Mouse (Mus musculus): ENCODE measurements around the gene Gcgr. TPM values are rescaled to one million over a fixed set of nuclear protein-coding genes. Genes with fewer than 3 reads are reported as not detected.

Gcgr gene
- total RNA-seq (2021): under 1 TPM in 1 of 2 experiments, not detected in 1; 0.18 TPM
- long read RNA-seq: 0 reads

DNA sequence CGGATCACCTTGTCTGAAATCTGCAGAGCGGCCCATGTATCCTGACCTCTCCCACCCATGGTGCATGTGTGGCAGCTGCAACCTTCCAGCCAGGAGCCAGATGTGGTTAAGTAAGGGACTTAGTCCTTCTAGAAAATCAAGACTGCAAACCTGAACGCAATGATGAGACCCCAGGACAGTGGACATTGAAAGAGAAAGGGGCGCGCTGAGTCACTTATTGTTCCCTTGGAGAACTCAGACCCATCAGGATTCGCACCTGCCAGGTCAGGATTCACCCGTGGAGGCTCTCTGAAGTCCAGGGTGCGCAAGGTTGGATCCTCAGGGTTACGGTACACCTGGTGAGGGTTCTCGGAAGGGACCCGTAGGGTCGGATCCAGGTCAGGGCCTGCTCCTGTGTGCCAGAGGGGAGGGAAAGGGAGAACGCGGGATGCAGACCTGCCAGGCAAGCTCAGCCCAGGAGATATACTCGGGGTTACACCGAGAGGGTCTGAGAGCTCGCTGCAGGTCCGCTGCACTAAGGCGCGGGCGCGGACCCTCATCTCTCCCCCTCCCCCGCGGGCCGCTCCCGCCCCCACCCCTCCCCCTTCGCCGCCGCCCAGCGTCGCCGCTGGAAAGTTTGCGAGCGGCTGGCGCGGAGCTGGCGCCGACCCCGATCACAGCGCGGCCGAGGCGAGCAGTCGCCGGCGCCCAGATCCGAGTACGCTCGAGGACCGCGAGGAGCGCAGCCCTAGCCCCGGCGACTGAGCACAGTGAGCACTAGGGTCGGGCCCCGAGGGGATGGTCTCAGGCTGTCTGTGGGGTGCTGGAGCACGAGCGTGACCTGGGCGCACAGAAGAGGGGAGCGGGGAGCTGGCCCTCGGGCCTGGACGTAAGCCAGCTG lies at the start of gene Gcgr:
Gene Gcgr (plus strand): TSS at position 615 of the 880 bp plus-strand sequence.
- no peak for DNase-seq (ENCODE audit: low spot score in 2 of 2)

DNA sequence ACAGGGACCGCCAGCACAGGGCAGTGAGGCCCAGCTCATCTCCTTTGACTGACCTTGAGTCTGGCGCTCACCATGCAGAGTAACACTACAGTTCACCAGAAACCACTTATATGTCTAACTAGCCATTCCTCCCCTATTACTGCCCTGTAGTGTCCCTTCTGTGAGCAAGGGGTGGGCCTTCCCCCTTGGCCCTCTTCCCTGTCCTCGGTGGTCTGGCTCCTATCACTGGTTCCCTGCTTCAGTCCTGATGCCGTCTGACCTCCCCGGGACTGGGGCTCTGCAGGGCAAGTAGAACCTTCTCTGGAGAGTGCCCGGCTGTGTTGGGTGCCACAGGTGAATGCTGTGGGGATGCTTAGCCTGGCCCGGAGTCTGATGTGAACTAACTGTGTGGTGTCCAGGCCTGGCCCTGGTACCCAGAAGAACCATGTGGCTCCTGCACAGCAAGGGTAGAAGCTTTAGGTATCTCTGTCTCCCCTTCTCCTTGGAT lies 47.0 kb upstream of the Gcgr start:
- no peak for DNase-seq (ENCODE audit: low spot score in 2 of 2)

DNA sequence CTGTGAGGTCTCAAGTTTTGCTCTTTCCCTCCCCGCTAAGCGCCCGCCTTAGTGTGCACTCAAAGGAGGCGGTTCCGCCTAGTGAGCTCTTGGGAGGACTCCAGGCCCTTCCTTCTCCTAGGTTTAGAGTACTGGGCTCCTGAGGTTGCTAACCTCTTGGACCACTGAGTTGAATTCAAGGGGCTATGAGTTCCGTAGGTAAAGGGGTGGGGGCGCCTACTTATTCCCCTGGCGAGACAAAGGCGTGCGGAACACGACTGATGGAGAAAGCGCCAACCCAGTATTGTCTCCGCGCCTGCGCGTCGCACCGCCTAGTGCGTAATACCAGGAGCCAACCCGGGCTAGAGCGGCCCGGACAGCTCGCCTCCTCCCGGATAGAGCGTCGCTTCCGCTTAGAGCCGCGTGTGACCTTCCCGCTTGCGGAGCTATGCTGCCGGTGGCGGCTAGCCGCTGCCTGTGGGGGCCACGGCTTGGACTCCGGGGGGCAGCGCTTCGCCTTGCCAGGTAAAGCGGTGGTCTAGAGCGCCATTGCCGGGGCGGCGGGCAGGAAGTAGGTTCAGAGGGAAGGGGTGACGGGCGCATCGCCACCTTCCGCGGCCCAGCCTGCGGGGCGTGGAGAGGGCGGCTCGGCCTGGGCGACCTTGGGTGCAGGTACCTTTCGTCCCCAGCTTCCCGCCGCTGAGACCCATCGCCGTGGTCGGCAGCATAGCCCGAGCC lies 46.1 kb upstream of the Gcgr start, which contains the start of gene Mrpl12:
Gene Mrpl12 (plus strand): TSS at position 349 of the 717 bp plus-strand sequence.
- peak; percentile 88 to 89 for DNase-seq (ENCODE audit: low spot score in 2 of 2)

DNA sequence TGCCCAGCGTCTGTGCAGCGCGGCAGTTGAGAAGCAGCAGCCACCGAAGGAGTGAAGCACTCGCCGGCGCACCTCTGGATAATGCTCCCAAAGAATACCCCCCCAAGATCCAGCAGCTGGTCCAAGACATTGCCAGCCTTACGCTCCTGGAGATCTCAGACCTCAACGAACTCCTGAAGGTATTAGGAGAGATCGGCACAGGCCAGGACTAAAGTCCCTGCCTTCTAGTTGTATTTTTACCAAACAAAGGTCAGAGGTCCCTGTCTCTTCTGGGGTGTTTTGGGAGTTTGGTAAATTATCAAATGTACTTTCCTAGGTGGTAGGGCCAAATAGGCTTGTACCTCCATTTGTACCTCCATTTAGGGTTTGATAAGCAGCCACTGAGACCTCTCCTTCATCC lies 45.2 kb upstream of the Gcgr start:
- no peak for DNase-seq (ENCODE audit: low spot score in 2 of 2)

DNA sequence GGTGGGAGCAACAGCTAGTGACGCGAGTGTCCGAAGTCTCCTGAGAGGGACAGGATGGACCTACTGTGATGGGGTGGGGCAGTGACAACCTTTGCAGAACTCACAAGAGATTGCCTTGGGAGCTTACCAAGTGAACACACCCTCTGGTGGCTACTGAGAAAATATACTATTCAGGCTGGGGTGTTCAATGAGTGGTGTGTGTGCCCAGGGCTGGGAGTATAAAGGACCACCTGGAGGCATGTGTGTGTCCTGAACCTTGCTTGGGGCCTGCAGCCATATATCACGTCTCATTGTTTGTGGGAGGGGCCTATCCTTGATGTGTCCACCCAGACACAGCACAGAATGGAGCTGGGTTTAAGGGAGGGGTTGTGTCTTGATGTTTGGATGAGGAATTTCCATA lies 42.0 kb upstream of the Gcgr start:
- DNase-seq (ENCODE audit: low spot score in 2 of 2): no peak

DNA sequence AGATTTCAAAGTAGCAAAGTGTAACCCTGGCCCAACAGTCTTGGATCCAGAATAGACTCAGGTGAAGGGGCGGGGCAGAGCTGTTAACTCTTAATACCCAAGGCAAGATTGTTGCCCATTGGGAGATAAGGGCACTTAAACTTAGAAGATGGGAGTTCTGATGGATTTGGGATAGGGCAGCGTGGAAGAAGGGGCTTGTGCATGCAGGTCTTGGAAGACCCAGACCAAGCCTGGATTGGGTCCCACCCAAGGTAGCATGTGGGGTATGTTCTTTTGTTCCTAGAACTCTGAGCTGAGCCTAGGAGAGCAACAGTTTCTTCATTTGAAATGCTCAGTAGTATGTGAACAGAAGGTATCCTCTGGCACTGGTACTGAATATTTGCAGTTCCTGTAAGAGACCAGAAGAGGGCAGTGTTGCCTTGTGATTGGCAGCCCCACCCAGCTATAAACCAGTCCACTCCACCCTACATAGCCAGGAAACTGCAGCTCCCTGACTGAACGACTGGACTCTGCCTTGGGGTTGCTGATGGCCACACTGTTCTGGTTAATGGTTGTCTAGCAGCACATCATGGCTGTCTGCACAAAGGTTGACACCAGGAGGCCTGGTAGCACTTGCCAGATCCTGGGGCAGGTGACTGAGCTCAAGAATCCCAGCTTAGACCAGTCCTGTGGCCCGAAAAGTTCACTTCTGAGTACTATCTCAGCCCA lies 41.3 kb upstream of the Gcgr start:
- peak; percentile 63 to 74 for DNase-seq (ENCODE audit: low spot score in 2 of 2)

DNA sequence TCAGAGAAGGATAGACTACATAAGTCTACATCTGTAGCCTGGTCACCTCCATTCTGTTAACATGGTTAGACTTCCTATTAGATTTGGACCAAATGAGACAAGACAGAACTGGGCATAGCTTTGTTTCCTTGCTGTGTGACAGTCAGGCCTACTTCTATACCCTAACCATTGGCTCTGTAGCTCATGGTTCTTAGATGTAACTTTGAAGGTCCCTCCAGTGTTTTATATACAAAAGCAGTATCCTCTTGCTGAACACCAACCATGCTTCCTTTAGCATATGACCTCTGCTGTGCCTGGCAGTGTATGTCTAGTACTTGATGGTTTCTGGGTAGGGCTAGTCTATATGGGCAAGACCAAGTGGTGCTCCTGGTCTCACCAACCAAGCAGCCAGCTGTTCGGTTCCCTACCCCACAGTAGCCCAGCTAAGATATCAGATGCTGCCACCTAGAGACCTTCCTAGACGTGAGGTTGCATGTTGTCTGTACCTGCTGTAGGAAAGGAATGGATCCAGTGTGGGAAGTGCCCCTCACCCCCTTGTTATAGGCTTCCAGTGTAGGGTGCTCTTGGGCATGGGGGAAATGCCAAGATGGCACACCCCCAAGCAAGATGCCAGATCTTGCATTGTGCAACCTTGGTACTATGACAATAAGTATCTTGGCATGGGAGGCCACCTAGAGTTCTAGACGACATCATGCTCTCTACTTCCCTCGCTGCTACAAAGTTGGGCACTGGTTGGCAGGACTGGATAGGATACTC lies 40.0 kb upstream of the Gcgr start:
- peak; percentile 28 to 39 for DNase-seq (ENCODE audit: low spot score in 2 of 2)

DNA sequence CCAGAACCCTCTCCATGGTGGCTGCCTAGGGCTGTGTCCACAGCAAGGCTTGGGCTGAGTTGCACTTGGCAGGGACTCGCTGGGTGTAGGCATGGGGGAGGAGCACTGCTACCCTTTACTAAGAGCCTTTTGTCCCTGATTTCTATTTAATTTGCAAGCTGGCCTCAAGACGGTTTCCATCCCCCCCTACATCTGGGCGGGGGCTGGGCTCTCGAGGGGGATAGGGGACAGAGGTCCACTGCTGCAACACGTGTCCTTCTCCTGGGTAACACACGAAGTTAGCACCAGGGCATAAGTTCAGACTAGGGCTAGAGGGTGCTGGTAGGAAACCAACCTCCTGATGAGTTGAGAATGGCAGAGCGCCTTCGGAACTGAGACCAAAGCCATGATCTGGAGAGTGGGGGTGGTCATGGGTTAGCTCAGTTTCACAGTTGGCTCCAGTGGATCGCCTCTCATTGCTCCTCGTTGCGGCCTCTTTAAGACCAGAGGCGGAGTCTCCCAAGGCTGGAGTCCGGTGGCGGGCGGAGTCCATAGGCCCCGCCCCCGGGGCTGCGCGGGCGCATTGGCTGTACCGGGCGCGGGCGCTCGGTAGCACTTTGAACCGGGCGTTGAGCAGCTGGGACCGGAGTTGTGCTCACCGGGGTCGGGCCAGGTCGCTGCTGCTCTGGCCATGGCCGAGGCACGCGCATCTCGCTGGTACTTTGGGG lies 39.0 kb upstream of the Gcgr start, which contains the start of gene Slc25a10:
Gene Slc25a10 (plus strand): TSS at position 524 of the 707 bp plus-strand sequence.
- peak; percentile 83 to 87 for DNase-seq (ENCODE audit: low spot score in 2 of 2)

DNA sequence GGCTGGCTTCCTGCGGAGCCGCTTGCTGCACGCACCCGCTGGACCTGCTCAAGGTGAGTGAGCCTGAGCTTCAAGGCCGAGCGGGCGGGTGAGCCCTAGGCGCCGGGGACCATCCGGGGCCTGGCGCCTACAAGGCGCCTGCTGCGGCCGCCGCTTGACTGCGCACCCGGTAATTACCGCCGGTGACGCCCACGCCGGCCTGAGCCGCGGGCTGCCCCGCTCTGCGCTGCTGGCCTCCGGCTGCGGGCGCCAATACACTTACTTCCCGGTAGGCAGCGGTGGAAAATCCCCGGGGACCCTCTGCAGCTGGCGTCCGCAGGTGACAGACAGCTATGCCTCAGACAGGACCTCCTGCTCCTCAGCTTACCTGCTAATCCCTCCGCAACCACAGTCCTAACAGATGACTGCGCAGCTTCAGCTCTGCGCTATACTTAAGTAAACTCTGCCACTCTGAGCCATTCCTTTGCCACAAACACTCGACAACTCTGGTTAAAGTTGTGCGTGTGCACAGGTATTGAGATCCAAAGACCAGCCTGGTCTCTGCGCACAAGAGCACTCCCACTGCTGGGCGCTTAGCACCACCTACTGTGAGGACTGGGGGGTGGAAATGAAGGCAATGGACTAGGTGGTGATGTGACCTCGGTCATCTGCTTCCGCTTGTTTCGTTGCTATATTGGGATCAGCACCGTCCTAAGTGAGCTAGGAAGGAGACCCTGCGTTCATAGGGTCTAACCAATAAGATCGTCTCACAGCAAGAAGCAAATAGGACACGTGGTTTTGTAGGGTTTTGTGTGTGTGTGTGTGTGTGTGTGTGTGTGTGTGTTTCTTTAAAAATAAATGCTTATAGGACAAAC lies 38.2 kb upstream of the Gcgr start:
- DNase-seq (ENCODE audit: low spot score in 2 of 2): peak; percentile 23 to 35

DNA sequence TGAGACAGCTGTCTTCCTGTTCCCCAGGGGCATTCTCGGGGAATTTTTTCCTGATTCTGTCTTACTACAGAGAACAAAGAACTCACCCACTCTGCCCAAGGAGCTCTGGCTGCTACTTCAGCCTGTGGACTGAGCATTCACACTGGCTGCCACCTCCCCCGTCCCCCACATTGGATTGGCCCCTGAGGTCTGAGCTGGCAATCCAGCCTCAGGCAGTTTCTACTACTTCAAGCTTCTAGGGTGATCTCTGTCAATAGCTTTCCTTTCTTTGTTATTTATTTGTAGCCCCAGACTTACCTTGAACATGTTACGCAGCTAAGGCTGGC lies 37.7 kb upstream of the Gcgr start:
- no peak for DNase-seq (ENCODE audit: low spot score in 2 of 2)

DNA sequence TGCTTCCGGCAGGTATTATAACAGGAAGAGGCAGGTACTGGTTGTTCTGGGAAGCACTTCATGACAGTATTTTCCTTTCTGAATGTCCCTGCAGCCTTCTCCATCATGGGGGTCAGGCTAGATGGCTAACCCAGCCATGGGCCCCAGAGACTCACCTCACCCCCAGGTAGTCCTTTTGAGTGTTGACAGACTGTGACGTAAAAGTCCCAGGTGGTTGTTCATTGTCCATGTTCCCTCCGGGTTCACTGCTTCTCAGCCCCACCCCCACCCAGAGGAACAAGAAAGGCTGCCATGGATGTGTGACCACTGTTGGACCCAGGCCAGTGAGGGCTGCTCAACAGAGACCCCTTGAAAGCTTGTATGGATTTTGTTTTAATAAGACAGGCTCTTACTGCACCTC lies 37.1 kb upstream of the Gcgr start:
- no peak for DNase-seq (ENCODE audit: low spot score in 2 of 2)

DNA sequence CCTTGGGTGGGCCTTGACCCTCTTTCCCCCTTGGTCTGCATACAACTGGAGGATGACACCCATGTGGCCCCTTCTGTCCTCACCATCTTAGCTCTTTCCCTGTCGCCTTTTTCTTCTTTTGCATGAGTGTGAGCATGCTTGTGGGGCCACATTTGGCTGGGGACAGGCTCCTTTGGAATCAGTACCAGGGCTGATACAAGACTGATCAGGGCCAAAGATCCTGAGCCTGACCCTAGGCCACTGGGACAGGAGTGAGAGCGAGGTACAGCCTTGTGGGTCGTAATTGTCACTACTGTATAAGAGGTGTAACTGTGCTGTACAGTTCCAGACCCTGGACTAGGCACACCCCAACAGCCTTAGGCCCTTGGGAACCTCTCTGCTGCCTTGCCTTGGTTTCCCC lies 36.6 kb upstream of the Gcgr start:
- no peak for DNase-seq (ENCODE audit: low spot score in 2 of 2)

DNA sequence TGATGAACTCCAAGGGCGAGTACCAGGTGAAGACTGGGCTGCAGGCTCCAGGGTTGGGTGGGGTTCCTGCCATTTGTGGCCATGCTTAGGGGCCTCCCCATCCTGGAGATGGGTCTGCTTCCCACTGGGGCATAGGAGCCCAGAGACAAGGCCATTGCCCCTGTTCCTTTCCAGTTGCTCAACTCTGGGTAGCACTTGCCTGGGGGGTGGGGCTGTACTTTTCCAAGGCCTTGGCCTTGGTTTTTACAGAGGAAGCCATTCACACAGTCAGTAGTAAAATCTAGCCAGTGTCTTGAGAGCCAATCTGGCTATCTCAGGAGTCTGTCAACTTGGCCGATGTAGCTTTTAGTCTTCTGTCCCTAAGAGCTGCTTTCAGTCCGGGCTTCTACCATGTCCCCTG lies 33.1 kb upstream of the Gcgr start:
- no peak for DNase-seq (ENCODE audit: low spot score in 2 of 2)

DNA sequence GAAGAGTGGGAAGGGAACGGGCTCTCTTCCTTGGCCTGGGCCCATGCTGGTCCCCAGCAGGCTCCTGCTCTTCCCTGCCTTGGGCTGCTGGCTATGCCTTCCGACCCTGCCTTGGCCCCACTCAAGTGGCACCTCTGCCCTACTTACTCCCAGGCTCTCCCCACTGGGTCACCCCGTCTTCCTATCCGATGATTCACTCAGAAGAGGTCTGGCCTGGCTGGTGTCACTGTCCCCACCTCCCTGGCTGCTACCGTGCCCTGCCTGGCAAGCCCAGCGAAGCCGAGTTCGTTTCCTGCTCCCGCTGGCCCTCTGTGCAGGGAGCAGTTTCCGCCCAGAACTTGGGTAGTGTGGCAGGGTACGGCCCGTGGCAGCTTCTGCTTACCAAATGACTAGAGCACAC lies 32.3 kb upstream of the Gcgr start:
- no peak for DNase-seq (ENCODE audit: low spot score in 2 of 2)

DNA sequence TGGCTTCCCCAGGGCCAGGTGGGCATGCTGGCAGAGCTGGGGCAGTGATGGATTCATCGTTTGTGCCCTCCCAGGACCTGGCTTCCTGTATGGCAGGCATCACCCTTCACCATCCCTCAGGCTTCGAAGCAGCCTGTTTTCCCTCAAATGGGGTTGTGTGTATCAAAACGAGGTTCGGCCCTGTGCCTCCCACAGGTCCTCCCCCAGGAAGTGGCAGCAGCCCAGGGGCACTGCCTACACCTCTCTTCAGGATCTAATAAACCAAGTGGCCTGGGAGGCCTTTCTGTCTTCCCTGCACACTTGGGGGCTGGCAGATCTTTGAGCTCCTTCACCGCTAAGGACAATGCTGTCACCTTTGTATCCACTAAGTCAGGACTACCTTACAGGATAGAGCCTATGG lies 31.6 kb upstream of the Gcgr start:
- no peak for DNase-seq (ENCODE audit: low spot score in 2 of 2)

DNA sequence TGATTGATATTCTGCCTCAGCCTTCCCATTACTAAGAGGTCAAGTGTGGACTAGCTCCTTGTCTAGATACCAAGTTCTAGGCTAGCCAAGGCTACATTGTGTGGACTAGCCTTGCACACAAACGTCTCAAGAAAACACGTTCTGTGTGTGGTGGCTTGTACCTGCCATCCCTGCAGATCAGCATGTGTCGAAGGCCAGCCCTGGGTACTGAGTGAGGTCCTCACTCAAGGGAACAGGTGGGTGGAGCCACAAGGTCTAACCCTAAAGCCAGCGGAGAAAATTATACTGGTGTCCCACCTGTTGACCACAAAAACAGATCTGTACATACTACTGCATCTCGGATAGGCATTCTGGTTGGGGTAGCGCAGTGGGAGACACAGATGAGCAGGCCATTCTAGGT lies 30.6 kb upstream of the Gcgr start:
- no peak for DNase-seq (ENCODE audit: low spot score in 2 of 2)

DNA sequence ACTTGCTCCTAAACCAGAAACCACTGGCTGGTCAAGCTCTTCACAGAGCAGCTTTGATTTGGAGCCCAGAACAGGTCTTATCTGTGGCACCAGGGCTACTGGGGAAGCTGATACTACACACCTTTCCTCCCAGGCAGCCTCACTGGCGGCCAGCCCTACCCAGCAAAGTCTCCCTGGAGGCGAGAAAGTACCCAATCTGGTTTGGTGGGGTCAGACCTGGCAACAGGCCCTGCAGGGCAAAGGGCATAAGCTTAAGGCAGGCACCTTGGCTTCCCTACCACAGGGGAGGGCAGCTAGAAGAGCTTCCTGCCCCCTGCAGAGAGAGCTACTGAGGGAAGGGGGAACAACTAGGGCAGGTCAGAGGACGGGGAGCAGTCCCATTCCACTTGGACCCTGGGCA lies 30.1 kb upstream of the Gcgr start:
- no peak for DNase-seq (ENCODE audit: low spot score in 2 of 2)

DNA sequence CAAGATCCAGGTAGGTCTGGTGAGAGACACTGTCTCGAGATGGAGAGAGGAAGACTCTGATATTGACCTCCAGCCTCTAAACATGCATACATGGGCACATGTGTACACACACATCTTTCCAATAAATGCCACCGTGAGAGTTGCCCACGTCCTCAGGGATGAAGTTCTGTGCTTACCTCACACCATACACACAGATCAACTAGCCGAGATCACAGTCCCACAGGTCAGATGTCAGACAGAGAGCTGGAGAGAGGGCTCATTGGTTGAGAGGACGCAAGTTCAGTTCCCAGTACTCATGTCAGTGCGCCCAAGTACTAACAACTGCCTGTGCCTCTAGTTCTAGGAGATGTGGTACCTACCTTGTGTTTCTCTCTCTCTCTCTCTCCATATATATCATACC lies 29.5 kb upstream of the Gcgr start:
- DNase-seq (ENCODE audit: low spot score in 2 of 2): no peak

DNA sequence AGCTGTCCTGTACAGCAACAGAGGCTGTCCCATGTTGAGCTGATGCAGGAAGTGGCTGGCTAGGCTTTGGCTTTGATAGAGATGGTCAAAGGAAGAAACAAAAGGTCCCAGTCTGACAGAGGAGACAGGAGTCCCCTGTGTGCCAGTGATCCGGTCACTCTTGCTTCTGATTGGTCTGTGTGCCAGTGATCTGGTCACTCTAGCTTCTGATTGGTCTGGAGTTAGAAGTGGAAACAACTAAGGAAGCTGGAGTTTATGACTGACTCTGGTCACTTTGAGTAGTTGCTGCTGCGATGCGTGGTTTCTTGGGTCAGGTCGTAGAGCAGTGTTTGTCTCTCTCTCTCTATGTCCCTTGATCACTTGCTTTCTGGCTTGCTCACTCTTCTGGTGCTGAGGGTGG lies 28.8 kb upstream of the Gcgr start:
- DNase-seq (ENCODE audit: low spot score in 2 of 2): no peak

Measured in layer of hippocampus, postnatal 10 days (tissue).